Mouse (Mus musculus) spleen, adult 2 months (tissue): ENCODE data around the gene Chst11. TPM values are rescaled to one million over a fixed set of nuclear protein-coding genes. Genes with fewer than 3 reads are reported as not detected.

Experiments used
- DNase-seq, 2 experiments: peaks; one replicate each; pipeline versions ENCODE4 v3.0.0 to v3.0.0-alpha.2; 2012 to 2021; ENCODE audit warnings: low spot score in 2 of 2, low read depth in 1 of 2
- H3K27ac ChIP-seq: fragments of 200-500 bp; 2 replicates; pipeline ENCODE4 v1.5.1; 2012; ENCODE audit warnings: low read length, inconsistent platforms; ENCODE audit not compliant: insufficient read depth
- H3K27me3 ChIP-seq: fragments of 200-500 bp; 2 replicates; pipeline ENCODE4 v1.6.1; 2012; ENCODE audit warnings: mild to moderate bottlenecking, moderate library complexity, low read length, inconsistent platforms; ENCODE audit not compliant: control insufficient read depth, insufficient read depth
- H3K36me3 ChIP-seq: fragments of 200-500 bp; 2 replicates; pipeline ENCODE4 v1.6.1; 2012; ENCODE audit warnings: mild to moderate bottlenecking, low read length, inconsistent platforms; ENCODE audit not compliant: control insufficient read depth, insufficient read depth
- H3K4me1 ChIP-seq: fragments of 200-500 bp; 2 replicates; pipeline ENCODE4 v1.6.1; 2011; ENCODE audit warnings: inconsistent platforms; ENCODE audit not compliant: control insufficient read depth, insufficient read depth, insufficient read length
- H3K4me3 ChIP-seq: fragments of 200-500 bp; 2 replicates; pipeline ENCODE4 v1.5.1; 2011; ENCODE audit warnings: mild to moderate bottlenecking, inconsistent platforms; ENCODE audit not compliant: insufficient read depth, insufficient read length; ENCODE audit errors: extremely low read depth
- CTCF ChIP-seq: fragments of 200-500 bp; IDR thresholded peaks from 2 replicates; pipeline ENCODE4 v1.5.1; 2011; ENCODE audit warnings: mild to moderate bottlenecking, inconsistent platforms; ENCODE audit not compliant: insufficient read depth, insufficient read length, insufficient replicate concordance; ENCODE audit errors: extremely low read depth
- POLR2A ChIP-seq: fragments of 200-500 bp; IDR thresholded peaks from 2 replicates; pipeline ENCODE4 v1.6.1; 2011; ENCODE audit warnings: low read depth, low read length, inconsistent platforms
- WGBS: fragments of 180-500 bp; shearing (Covaris S2); methylation state at CpG from one replicate; pipeline ENCODE4 v1.1.7; 2018; 5-methylcytosine and 5-hydroxymethylcytosine counted together
- polyA plus RNA-seq: library from polyadenylated mRNA; depleted of rRNA; stranded (reverse); fragments of >200 nt; gene quantifications from 2 replicates; pipeline ENCODE4 v1.2.3, GENCODE M21; 2012

The Chst11 gene
- polyA plus RNA-seq, 1 experiment = 9.2 TPM

DNA sequence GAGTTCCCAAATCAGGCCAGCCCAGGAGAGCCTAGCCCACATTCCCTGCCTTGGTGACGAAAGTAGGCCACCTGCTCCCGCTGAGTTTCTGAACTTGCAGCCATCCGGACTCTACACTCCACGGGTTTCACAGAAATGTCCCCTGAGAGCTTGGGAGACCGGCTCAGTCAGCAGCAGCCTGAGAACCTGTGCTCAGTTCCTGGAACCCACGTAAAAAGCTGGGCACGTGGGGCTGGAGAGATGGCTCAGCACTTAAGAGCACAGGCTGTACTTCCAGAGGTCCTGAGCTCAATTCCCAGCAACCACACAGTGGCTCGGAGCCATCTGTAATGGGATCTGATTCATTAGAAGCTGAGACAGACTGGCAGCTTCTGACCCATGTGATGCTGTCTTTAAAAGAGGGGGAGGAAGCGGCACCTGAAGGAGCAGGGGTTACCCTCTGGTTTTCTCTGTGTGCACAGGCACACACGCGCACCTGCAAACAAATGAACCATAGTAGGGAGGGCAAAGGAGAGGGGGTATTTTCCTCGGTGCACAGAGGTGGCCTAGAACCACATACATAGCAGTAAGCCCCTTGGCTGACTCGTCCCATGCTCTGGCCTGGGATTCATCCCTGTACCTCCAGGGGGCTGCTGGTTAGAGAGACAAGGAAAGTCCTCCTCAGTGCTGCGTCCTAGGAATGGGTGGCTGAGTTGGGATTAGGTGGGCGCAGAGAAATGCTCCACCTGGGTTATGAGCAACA, 196.7 kb downstream of the Chst11 start:
- H3K4me3 ChIP-seq = no peak overlapping the region
- no peak overlapping the region for H3K27ac ChIP-seq
- DNase-seq = no peak
- H3K36me3 ChIP-seq = no peaks in the 10 kb centered on the region
- WGBS = 55% methylated on average over 15 of the region's 15 CpGs
- H3K27me3 ChIP-seq = no peaks in the 10 kb centered on the region
- no peak for TF ChIP-seq POLR2A
- TF ChIP-seq CTCF = no peak
- H3K4me1 ChIP-seq = peaks cover 19% of the 10 kb centered on the region; the same call in 1 of the 2 replicates

DNA sequence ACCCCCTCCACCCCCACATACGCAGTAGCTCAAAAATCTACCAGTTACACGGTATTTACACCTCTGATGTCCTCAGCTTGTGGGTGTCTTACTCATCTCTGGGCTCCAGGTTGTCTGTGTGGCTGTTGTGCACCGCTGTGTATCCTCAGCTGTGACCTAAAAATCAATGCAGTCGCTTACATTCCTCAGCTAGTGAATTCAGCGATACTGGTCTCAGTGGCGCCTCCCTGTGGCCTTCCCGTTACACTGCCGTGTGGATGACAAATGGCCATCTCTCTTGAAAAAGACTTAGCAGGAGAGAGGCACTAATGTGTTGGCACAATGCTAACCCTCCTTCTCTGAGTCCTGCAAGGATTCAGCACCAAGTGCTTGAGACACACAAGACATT, 197.3 kb downstream of the Chst11 start:
- peak; percentile 36; the same call in 1 of the 2 replicates for TF ChIP-seq CTCF
- TF ChIP-seq POLR2A = no peak
- H3K27ac ChIP-seq = no peak overlapping the region
- H3K4me3 ChIP-seq = no peak overlapping the region
- peak in 1 of 2 experiments; percentile 29 for DNase-seq
- H3K27me3 ChIP-seq = no peaks in the 10 kb centered on the region
- WGBS = 61% methylated on average over 8 of the region's 8 CpGs
- no peaks in the 10 kb centered on the region for H3K36me3 ChIP-seq
- H3K4me1 ChIP-seq = peaks cover 19% of the 10 kb centered on the region; the same call in 1 of the 2 replicates

DNA sequence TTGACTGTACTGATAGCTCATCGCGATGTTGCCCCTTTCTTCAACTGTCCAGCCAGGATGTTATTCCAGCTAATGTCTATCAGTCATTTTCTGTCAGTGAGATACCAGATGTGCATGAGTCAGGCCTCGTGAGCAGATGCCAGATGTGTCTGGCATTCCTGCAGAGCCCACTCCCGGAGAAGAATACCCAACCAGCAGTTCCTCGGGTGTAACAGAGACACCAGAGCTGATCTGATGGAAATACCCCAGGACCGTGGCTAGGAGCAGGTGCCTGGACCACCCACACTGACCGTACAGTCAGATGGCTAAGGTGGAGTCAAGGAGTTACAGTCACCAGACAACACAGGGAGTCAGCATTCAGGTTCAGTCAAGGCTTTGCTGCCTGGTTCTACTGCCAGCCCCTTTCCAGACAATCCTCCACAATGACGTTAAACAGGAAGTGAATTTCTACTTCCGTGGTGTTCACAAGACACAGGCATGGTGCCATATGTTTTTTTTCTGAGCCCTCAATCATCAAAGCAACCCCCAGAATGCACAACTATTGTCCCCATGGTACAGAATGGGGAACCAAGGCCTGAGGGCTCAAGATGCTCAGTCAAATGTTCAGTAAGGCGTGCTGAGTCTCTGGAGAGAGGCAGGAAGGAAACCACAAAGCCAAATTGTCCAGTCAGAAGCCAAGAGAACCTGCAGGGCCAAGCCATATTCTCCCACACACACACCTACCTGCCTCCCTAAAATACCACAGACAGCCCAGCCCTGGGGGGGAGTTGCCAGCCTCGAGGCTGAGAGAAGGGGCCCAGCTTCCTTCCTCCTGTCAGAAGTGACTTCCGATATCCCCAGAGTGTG, 198.6 kb downstream of the Chst11 start:
- Histone ChIP-seq H3K27ac (peak overlapping the region; percentile 21), H3K27me3 (no peaks in the 10 kb centered on the region), H3K4me3 (no peak overlapping the region), H3K36me3 (no peaks in the 10 kb centered on the region), H3K4me1 (peaks cover 19% of the 10 kb centered on the region; the same call in 1 of the 2 replicates)
- DNase-seq = no peak
- WGBS = 29% methylated on average over 12 of the region's 12 CpGs
- TF ChIP-seq CTCF = no peak
- TF ChIP-seq POLR2A = no peak

- TF ChIP-seq POLR2A (no peak), CTCF (no peak)
- no peaks in the 10 kb centered on the region for H3K27me3 ChIP-seq
- WGBS = 14% methylated on average over 7 of the region's 7 CpGs
- H3K27ac ChIP-seq = no peak overlapping the region
- no peak overlapping the region for H3K4me3 ChIP-seq
- DNase-seq = no peak
- no peaks in the 10 kb centered on the region for H3K36me3 ChIP-seq
- peaks cover 19% of the 10 kb centered on the region; the same call in 1 of the 2 replicates for H3K4me1 ChIP-seq
Observed at GRCm38 (mm10) chr10:83184480-83185069, 199.3 kb downstream of the Chst11 start.

GRCm38 (mm10) chr10:83185121-83185520, 199.8 kb downstream of the Chst11 start:
- Histone ChIP-seq H3K4me3 (no peak overlapping the region), H3K27ac (no peak overlapping the region), H3K36me3 (no peaks in the 10 kb centered on the region), H3K27me3 (no peaks in the 10 kb centered on the region), H3K4me1 (peaks cover 19% of the 10 kb centered on the region; the same call in 1 of the 2 replicates)
- WGBS = 89% methylated on average over 6 of the region's 6 CpGs
- DNase-seq = no peak
- TF ChIP-seq CTCF = no peak
- no peak for TF ChIP-seq POLR2A

DNA sequence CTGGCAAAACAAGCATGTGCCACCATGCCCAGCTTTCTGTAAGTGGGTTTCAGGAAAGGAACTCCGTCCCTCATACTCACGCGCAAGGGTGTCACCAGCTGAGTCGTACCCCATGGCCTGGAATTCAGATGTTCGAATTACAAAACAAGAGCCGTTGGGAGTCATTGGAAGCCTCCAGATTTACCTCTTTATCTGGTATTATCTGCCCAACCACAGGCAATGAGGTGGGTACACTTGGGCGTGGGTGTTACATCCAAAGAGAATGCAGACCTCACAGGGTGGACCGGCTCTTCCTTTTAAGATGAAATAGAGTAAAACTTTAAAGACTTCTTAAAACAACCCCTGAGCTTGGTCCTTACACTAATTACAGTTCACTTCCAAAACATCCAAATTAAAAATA, 200.9 kb downstream of the Chst11 start:
- no peak for DNase-seq
- Histone ChIP-seq H3K27ac (no peak overlapping the region), H3K27me3 (no peaks in the 10 kb centered on the region), H3K4me1 (peaks cover 19% of the 10 kb centered on the region; the same call in 1 of the 2 replicates), H3K4me3 (no peak overlapping the region), H3K36me3 (peaks cover under 1% of the 10 kb centered on the region; the same call in 1 of the 2 replicates)
- WGBS = 85% methylated on average over 8 of the region's 8 CpGs
- TF ChIP-seq CTCF (no peak), POLR2A (no peak)
